Mouse (Mus musculus): ENCODE results near the gene H2-K1. TPM values are rescaled to one million over a fixed set of nuclear protein-coding genes. Genes with fewer than 3 reads are reported as not detected.

The H2-K1 gene
- polyA plus RNA-seq, 1 experiment from 2014 or later, result 307 TPM

DNA sequence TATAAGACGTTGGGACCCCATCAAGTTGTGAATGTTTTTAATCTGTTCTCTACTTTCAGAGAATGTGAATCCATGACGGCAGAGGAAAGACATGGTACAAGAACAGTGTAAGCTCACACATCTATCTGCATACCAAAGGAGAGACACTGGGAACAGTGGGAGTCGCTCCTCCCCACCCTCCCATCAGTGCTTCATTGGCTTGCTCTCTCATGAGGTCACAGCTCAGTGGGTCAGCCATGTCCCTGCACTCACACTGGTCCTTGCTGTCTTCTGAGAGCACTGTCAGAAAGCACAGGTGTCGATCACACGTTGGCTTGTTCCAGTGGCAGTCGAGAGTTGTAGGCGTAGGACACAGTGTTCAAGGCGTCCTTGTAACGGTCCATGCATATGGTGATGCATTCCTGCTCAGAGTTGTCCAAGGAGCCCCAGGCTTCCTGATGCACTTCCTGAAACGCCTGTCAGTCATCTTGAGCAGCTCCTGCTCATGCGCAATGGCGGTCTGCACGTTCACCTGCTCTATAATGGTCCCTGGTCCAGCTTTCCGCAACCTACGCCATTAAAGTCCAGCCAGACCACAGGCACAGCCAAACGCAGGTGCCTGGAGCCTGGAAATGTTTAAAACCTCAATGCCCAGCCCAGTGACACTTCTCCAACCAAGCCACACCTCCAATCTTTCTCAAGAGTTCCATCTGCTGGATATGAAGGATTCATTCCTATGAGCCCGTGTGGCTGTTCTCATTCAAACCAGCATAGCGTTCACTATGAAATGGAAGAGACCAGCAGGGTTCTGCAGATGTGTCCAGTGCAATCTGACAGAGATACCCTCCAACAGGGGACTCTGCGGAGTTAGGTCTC, 19.7 kb downstream of the H2-K1 start:
- Histone ChIP-seq H3K9ac (ENCODE audit: low read depth, low read length) (no peak overlapping the region), H3K4me3 (ENCODE audit: low read length) (no peak overlapping the region), H3K36me3 (ENCODE audit: control insufficient read depth, insufficient read depth, low read length) (no peaks in the 10 kb centered on the region), H3K27me3 (replicated peaks; ENCODE audit: control insufficient read depth, insufficient read depth, low read length) (peaks cover 12% of the 10 kb centered on the region), H3K4me1 (ENCODE audit: control insufficient read depth, insufficient read depth, low read length) (peaks cover 16% of the 10 kb centered on the region), H3K9me3 (ENCODE audit: control insufficient read depth, low read length) (no peaks in the 10 kb centered on the region), H3K27ac (ENCODE audit: low read length) (peak overlapping the region; percentile 41; the same call in 1 of the 2 replicates), H3K4me2 (ENCODE audit: low read depth, low read length) (no peak overlapping the region)
- ATAC-seq, result no peak
- 76% methylated on average over 19 of the region's 19 CpGs for WGBS

GRCm38 (mm10) chr17:33979512-33980050, 20.6 kb downstream of the H2-K1 start:
- H3K27me3 ChIP-seq (replicated peaks; ENCODE audit: control insufficient read depth, insufficient read depth, low read length), result peaks cover 12% of the 10 kb centered on the region
- H3K9ac ChIP-seq (ENCODE audit: low read depth, low read length), result peak overlapping the region; percentile 69; the same call in 1 of the 2 replicates
- no peak for ATAC-seq
- H3K9me3 ChIP-seq (ENCODE audit: control insufficient read depth, low read length), result no peaks in the 10 kb centered on the region
- peaks cover 16% of the 10 kb centered on the region for H3K4me1 ChIP-seq (ENCODE audit: control insufficient read depth, insufficient read depth, low read length)
- H3K4me2 ChIP-seq (ENCODE audit: low read depth, low read length), result peak overlapping the region; percentile 74; the same call in 1 of the 2 replicates
- H3K27ac ChIP-seq (ENCODE audit: low read length), result peak overlapping the region; percentile 73
- H3K4me3 ChIP-seq (ENCODE audit: low read length), result no peak overlapping the region
- H3K36me3 ChIP-seq (ENCODE audit: control insufficient read depth, insufficient read depth, low read length), result no peaks in the 10 kb centered on the region
- 71% methylated on average over 6 of the region's 6 CpGs for WGBS

- H3K36me3 ChIP-seq (ENCODE audit: control insufficient read depth, insufficient read depth, low read length), result no peaks in the 10 kb centered on the region
- H3K27ac ChIP-seq (ENCODE audit: low read length), result peak overlapping the region; percentile 73
- H3K9ac ChIP-seq (ENCODE audit: low read depth, low read length), result peak overlapping the region; percentile 69
- H3K27me3 ChIP-seq (replicated peaks; ENCODE audit: control insufficient read depth, insufficient read depth, low read length), result peaks cover 12% of the 10 kb centered on the region
- WGBS, result 0% methylated on average over 17 of the region's 17 CpGs
- H3K4me1 ChIP-seq (ENCODE audit: control insufficient read depth, insufficient read depth, low read length), result peaks cover 15% of the 10 kb centered on the region
- peak; percentile 94 for ATAC-seq
- peak overlapping the region; percentile 74 for H3K4me2 ChIP-seq (ENCODE audit: low read depth, low read length)
- no peaks in the 10 kb centered on the region for H3K9me3 ChIP-seq (ENCODE audit: control insufficient read depth, low read length)
- H3K4me3 ChIP-seq (ENCODE audit: low read length), result peak overlapping the region; percentile 56
These were observed 21.5 kb downstream of the H2-K1 start for GRCm38 (mm10) chr17:33978631-33979031.

DNA sequence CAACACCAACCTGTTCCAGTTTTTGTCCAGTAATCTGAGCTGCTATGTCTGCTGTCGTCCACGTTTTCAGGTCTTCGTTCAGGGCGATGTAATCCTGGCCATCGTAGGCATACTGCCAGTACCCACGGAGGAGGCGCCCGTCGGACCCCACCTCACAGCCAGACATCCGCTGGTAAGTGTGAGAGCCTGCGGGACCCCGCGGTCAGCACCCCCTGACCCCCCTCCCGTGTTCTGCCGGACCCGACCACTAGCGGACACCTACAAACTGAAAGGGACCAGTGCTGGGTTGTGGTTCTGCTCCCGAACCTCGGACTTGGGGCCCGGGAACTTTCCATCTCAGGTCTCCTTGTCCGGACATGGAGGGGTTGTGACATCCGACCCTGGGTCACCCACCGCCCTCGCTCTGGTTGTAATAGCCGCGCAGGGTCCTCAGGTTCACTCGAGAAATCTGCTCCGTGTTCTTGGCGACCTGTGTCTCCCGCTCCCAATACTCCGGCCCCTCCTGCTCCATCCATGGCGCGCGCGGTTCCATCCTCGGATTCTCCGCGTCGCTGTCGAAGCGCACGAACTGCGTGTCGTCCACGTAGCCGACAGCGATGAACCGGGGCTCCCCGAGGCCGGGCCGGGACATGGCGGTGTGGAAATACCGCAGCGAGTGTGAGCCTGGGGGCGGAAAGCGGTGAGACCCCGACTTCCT, 22.1 kb downstream of the H2-K1 start:
- H3K9ac ChIP-seq (ENCODE audit: low read depth, low read length), result peak overlapping the region; percentile 69
- ATAC-seq, result peak; percentile 11; the same call in 1 of the 2 replicates

DNA sequence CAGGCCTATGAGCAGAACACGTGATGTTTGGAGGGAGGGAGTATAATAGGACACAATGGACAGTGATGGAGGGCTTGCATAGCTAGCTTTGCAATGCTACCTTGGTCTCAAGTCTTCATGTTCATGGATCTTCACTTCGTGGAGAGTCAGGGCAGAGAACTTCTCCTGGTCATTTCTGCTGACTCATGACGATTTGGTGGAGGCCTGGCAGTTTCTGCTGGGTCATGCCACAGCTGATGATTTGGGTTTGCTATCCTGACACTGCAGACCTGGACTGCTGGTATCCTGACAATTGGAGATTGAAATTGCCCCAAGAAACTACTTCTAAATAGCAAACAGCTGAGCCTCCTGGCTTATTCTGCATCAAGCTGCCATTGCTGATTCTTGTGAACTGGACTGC, 26.6 kb downstream of the H2-K1 start:
- Histone ChIP-seq H3K27ac (ENCODE audit: low read length) (no peak overlapping the region), H3K27me3 (replicated peaks; ENCODE audit: control insufficient read depth, insufficient read depth, low read length) (peaks cover 10% of the 10 kb centered on the region), H3K36me3 (ENCODE audit: control insufficient read depth, insufficient read depth, low read length) (no peaks in the 10 kb centered on the region), H3K4me1 (ENCODE audit: control insufficient read depth, insufficient read depth, low read length) (peaks cover 6% of the 10 kb centered on the region), H3K9me3 (ENCODE audit: control insufficient read depth, low read length) (no peaks in the 10 kb centered on the region), H3K4me2 (ENCODE audit: low read depth, low read length) (no peak overlapping the region), H3K9ac (ENCODE audit: low read depth, low read length) (no peak overlapping the region), H3K4me3 (ENCODE audit: low read length) (no peak overlapping the region)
- no peak for ATAC-seq
- 61% methylated on average over 3 of the region's 3 CpGs for WGBS

More for the DNA sequence above, 22.1 kb downstream of the H2-K1 start:
- Histone ChIP-seq H3K4me1 (ENCODE audit: control insufficient read depth, insufficient read depth, low read length) (peaks cover 13% of the 10 kb centered on the region), H3K4me3 (ENCODE audit: low read length) (peak overlapping the region; percentile 56), H3K36me3 (ENCODE audit: control insufficient read depth, insufficient read depth, low read length) (no peaks in the 10 kb centered on the region), H3K27ac (ENCODE audit: low read length) (peak overlapping the region; percentile 63), H3K27me3 (replicated peaks; ENCODE audit: control insufficient read depth, insufficient read depth, low read length) (peaks cover 12% of the 10 kb centered on the region), H3K9me3 (ENCODE audit: control insufficient read depth, low read length) (no peaks in the 10 kb centered on the region), H3K4me2 (ENCODE audit: low read depth, low read length) (peak overlapping the region; percentile 74)
- WGBS, result 2% methylated on average over 57 of the region's 57 CpGs

DNA sequence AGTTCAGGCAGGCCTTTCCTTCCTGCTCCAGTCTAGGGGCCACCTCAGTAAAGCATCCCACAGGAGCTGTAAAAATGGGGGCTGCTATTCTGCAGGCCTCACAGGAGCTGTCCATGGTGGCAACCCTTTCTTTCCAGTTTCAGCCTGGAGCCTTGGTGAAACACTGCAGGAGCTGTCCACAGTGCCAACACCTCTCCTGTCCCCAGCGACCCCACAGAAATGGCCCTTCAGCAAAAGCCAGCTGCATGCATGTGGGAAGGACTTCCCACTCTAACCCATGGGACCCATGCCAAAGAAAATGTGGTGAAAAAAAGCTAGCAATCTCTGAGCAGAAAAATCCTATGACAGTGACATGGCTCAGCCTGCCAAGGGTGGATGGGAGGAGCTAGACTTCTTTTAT, 27.5 kb downstream of the H2-K1 start:
- no peak overlapping the region for H3K4me2 ChIP-seq (ENCODE audit: low read depth, low read length)
- H3K4me1 ChIP-seq (ENCODE audit: control insufficient read depth, insufficient read depth, low read length), result no peaks in the 10 kb centered on the region
- H3K36me3 ChIP-seq (ENCODE audit: control insufficient read depth, insufficient read depth, low read length), result no peaks in the 10 kb centered on the region
- H3K9me3 ChIP-seq (ENCODE audit: control insufficient read depth, low read length), result no peaks in the 10 kb centered on the region
- peaks cover 1% of the 10 kb centered on the region for H3K27me3 ChIP-seq (replicated peaks; ENCODE audit: control insufficient read depth, insufficient read depth, low read length)
- ATAC-seq, result no peak
- 0% methylated on average over 1 of the region's 1 CpGs for WGBS
- no peak overlapping the region for H3K27ac ChIP-seq (ENCODE audit: low read length)
- no peak overlapping the region for H3K9ac ChIP-seq (ENCODE audit: low read depth, low read length)
- H3K4me3 ChIP-seq (ENCODE audit: low read length), result no peak overlapping the region

DNA sequence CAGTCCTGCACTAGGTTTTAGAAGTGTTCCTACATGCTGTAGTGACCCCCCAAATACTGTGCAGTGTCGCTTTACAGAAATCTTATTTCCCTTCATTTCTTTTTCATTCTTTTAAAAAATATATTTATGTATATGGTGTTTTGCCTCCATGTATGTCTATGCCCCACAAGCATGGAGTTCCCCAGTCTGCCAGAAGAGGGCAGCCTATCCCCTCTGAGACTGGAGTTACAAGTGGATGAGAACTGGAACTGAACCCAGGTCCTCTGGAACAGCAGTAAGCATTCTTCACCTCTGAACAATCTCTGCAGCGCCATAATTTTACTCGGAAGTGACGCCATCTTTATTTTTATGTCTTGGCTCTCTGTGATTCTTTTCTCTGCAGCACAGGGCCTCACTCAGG, 30.8 kb downstream of the H2-K1 start:
- Histone ChIP-seq H3K9ac (ENCODE audit: low read depth, low read length) (no peak overlapping the region), H3K4me2 (ENCODE audit: low read depth, low read length) (no peak overlapping the region), H3K9me3 (ENCODE audit: control insufficient read depth, low read length) (no peaks in the 10 kb centered on the region), H3K36me3 (ENCODE audit: control insufficient read depth, insufficient read depth, low read length) (no peaks in the 10 kb centered on the region; the same call in 1 of the 2 replicates), H3K27ac (ENCODE audit: low read length) (no peak overlapping the region), H3K27me3 (replicated peaks; ENCODE audit: control insufficient read depth, insufficient read depth, low read length) (no peaks in the 10 kb centered on the region), H3K4me1 (ENCODE audit: control insufficient read depth, insufficient read depth, low read length) (no peaks in the 10 kb centered on the region), H3K4me3 (ENCODE audit: low read length) (no peak overlapping the region)
- WGBS, result 73% methylated on average over 4 of the region's 4 CpGs
- ATAC-seq, result no peak

- WGBS, result 33% methylated on average over 5 of the region's 5 CpGs
- H3K27ac ChIP-seq (ENCODE audit: low read length), result no peak overlapping the region
- peak; percentile 70 for ATAC-seq
These were observed 31.2 kb downstream of the H2-K1 start for GRCm38 (mm10) chr17:33968927-33969326.

DNA sequence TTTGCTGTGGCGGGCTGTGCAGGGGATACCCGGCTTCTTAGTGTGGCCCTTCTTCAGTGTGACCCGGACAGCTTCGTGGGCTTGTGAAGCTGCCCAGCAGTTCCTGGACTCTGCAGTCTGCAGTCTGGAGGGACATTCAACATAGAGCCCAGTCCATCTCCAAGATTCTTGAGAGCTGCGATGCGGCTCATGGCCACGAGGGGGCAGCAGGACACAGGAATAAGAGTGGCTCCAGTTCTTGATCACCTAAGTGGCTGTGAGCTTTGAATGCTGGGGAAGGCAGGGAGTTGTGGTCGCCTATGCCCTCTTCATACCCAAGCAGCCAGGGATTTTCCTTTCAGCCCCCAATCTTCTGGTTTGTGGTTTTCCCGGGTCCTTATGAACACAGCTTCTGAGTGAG, 31.7 kb downstream of the H2-K1 start:
- ATAC-seq, result peak; percentile 83
- WGBS, result 3% methylated on average over 9 of the region's 9 CpGs

More at GRCm38 (mm10) chr17:33968927-33969326, 31.2 kb downstream of the H2-K1 start:
- Histone ChIP-seq H3K9me3 (ENCODE audit: control insufficient read depth, low read length) (no peaks in the 10 kb centered on the region), H3K4me1 (ENCODE audit: control insufficient read depth, insufficient read depth, low read length) (no peaks in the 10 kb centered on the region), H3K36me3 (ENCODE audit: control insufficient read depth, insufficient read depth, low read length) (no peaks in the 10 kb centered on the region; the same call in 1 of the 2 replicates), H3K4me2 (ENCODE audit: low read depth, low read length) (no peak overlapping the region), H3K9ac (ENCODE audit: low read depth, low read length) (no peak overlapping the region), H3K4me3 (ENCODE audit: low read length) (no peak overlapping the region), H3K27me3 (replicated peaks; ENCODE audit: control insufficient read depth, insufficient read depth, low read length) (no peaks in the 10 kb centered on the region)

More for the DNA sequence above, 31.7 kb downstream of the H2-K1 start:
- no peaks in the 10 kb centered on the region; the same call in 1 of the 2 replicates for H3K36me3 ChIP-seq (ENCODE audit: control insufficient read depth, insufficient read depth, low read length)
- H3K9ac ChIP-seq (ENCODE audit: low read depth, low read length), result no peak overlapping the region
- H3K27me3 ChIP-seq (replicated peaks; ENCODE audit: control insufficient read depth, insufficient read depth, low read length), result no peaks in the 10 kb centered on the region
- H3K27ac ChIP-seq (ENCODE audit: low read length), result no peak overlapping the region
- H3K4me1 ChIP-seq (ENCODE audit: control insufficient read depth, insufficient read depth, low read length), result no peaks in the 10 kb centered on the region
- no peaks in the 10 kb centered on the region for H3K9me3 ChIP-seq (ENCODE audit: control insufficient read depth, low read length)
- no peak overlapping the region for H3K4me2 ChIP-seq (ENCODE audit: low read depth, low read length)
- no peak overlapping the region for H3K4me3 ChIP-seq (ENCODE audit: low read length)
